Mouse (Mus musculus) kidney, postnatal 0 days (tissue): ENCODE results near the gene Zfp872. TPM values are rescaled to one million over a fixed set of nuclear protein-coding genes. Genes with fewer than 3 reads are reported as not detected.

Source experiments
- ATAC-seq: fragments of 200-750 bp; cut with Nextera tagmentation; replicated peaks from 2 replicates; pipeline ENCODE4 v1.8.0; 2017; ENCODE audit warnings: low read depth, moderate number of reproducible peaks, moderate TSS enrichment, moderate library complexity; ENCODE audit not compliant: low FRiP score
- DNase-seq: peaks from one replicate; pipeline ENCODE4 v3.0.0-alpha.2; 2016; ENCODE audit warnings: low spot score
- H3K27ac ChIP-seq: fragments of 300-500 bp; sonication (generic); 2 replicates; pipeline ENCODE4 v1.5.1; 2014; ENCODE audit warnings: mild to moderate bottlenecking
- H3K27me3 ChIP-seq: fragments of 300-500 bp; sonication (generic); 2 replicates; pipeline ENCODE4 v1.6.1; 2014; ENCODE audit warnings: low read length, mixed read lengths; ENCODE audit not compliant: insufficient read depth
- H3K36me3 ChIP-seq: fragments of 300-500 bp; sonication (generic); 2 replicates; pipeline ENCODE4 v1.6.1; 2014; ENCODE audit warnings: low read length, mixed read lengths; ENCODE audit not compliant: insufficient read depth
- H3K4me1 ChIP-seq: fragments of 300-500 bp; sonication (generic); replicated peaks from 2 replicates; pipeline ENCODE4 v1.6.1; 2014; ENCODE audit warnings: antibody characterized with exemption, low read length, mixed read lengths; ENCODE audit not compliant: insufficient read depth
- H3K4me2 ChIP-seq: fragments of 300-500 bp; sonication (generic); 2 replicates; pipeline ENCODE4 v1.6.1; 2014; ENCODE audit warnings: mild to moderate bottlenecking, low read length, moderate library complexity, mixed read lengths
- H3K4me3 ChIP-seq: fragments of 300-500 bp; sonication (generic); replicated peaks from 2 replicates; pipeline ENCODE4 v1.5.1; 2014; ENCODE audit warnings: low read depth, low read length
- H3K9ac ChIP-seq: fragments of 300-500 bp; sonication (generic); 2 replicates; pipeline ENCODE4 v1.6.1; 2014; ENCODE audit warnings: low read depth, low read length
- H3K9me3 ChIP-seq: fragments of 300-500 bp; sonication (generic); replicated peaks from 2 replicates; pipeline ENCODE4 v1.6.1; 2016; ENCODE audit warnings: low read length, inconsistent platforms, mixed read lengths
- CTCF ChIP-seq: IDR thresholded peaks from 2 replicates; pipeline ENCODE4 v1.5.1; 2016; ENCODE audit warnings: antibody characterized with exemption, low read depth, mild to moderate bottlenecking, moderate library complexity
- WGBS: fragments of 180-500 bp; shearing (Covaris S2); extraction: QIAGEN DNeasy Blood & Tissue Kit; methylation state at CpG from one replicate; pipeline ENCODE4 v1.1.7; 2014; 5-methylcytosine and 5-hydroxymethylcytosine counted together
- polyA plus RNA-seq: library from polyadenylated mRNA; unstranded; fragments of >200 nt; fragmentation: Nextera tagmentation; extraction: Ambion mirVana; gene quantifications from 2 replicates; pipeline ENCODE4 v1.2.1, GENCODE M21; 2015

Zfp872 gene
- polyA plus RNA-seq, 1 experiment from 2014 or later: 0.11 TPM

DNA sequence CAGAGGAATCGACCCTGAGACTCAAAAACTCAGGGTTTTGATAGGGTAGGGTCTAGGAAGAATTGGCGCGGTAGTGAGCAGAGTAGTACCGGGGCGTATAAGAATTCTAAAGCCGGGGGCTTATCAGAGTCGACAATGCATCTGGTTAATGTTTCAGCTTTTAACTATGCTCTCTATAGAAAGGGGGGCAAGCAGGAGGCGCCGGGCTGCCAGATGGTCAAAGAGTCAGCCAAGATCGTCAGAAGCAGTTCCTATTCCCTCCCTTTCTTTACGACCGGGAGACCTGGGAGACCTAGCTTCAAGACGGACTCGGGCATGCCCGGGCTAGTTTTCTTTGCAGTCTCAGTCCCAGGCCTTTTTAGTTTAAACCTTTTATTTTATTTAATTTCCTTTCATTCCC is 39.0 kb downstream of the Zfp872 start:
- H3K4me3 ChIP-seq: no peak overlapping the region
- peak; percentile 33 for DNase-seq
- no peak overlapping the region for H3K27ac ChIP-seq

DNA sequence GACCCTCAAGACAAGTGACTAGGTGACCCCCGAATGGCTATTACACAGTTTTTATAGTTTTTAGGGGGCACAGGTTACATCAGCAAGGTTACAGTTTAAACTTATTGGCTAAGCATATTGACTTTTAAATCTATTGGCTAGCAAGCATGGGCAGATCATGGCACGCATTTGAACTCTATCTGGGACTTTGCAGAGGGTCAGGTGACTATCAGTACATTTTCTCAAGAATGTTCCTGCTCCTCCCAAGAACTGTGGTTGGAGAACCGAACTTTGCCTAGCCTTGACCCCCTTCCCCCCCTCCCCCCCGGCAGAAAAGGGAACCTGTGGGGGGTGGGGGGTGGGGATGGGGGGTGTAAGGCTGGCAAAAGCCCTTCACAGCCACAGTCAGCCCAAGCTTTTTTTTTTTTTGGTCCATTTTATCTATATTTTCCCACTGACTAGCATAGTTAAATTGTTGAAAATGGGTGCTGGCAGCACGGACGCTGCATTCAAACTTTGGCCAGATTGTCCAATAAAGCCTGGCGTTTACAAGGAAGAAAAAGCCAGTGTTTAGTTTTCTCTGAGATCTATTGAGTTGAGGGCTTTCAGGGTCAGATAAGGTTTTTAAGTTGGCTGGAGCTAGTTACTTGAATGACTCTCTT is 41.6 kb downstream of the Zfp872 start:
- WGBS: 85% methylated on average over 7 of the region's 7 CpGs
- H3K27ac ChIP-seq: no peak overlapping the region

More for the DNA sequence above, 39.0 kb downstream of the Zfp872 start:
- H3K9me3 ChIP-seq: no peaks in the 10 kb centered on the region
- no peak overlapping the region for H3K4me2 ChIP-seq
- no peaks in the 10 kb centered on the region for H3K4me1 ChIP-seq
- WGBS: 79% methylated on average over 15 of the region's 15 CpGs
- H3K36me3 ChIP-seq: no peaks in the 10 kb centered on the region
- H3K9ac ChIP-seq: no peak overlapping the region
- TF ChIP-seq CTCF: no peak
- ATAC-seq: no peak
- H3K27me3 ChIP-seq: no peaks in the 10 kb centered on the region

DNA sequence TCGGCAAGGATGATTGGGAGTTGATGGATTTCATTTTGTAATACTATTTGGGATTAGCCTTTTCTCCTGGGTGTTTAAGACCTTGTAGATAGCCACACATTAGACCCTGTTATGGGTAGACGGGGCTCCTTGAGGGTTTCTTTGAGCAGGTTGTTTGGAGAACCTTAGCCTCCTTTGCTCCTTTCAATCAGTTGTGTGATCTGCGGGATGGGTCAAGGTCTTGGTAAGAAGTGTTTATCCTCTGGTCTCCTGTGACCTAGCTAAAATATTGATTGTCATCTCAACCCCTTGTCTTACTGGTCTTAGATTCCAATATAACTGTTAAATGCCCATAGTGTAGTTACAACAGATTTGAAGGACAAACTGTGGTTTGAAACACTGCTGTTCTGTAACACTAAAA is 42.2 kb downstream of the Zfp872 start:
- TF ChIP-seq CTCF: no peak
- ATAC-seq (no peak), DNase-seq (no peak)
- H3K27me3 ChIP-seq: no peaks in the 10 kb centered on the region
- H3K27ac ChIP-seq: no peak overlapping the region
- H3K4me1 ChIP-seq: no peaks in the 10 kb centered on the region
- no peak overlapping the region for H3K9ac ChIP-seq
- no peak overlapping the region for H3K4me2 ChIP-seq
- WGBS: 86% methylated on average over 3 of the region's 3 CpGs
- H3K9me3 ChIP-seq: 0 out of 2 replicates have a peak, but pooled peaks cover under 1% of the 10 kb centered on the region
- no peak overlapping the region for H3K4me3 ChIP-seq
- H3K36me3 ChIP-seq: peaks cover 3% of the 10 kb centered on the region; the same call in 1 of the 2 replicates

More for the DNA sequence above, 41.6 kb downstream of the Zfp872 start:
- no peak for ATAC-seq
- no peak for TF ChIP-seq CTCF
- Histone ChIP-seq H3K4me3 (no peak overlapping the region), H3K9me3 (no peaks in the 10 kb centered on the region), H3K27me3 (no peaks in the 10 kb centered on the region), H3K36me3 (no peaks in the 10 kb centered on the region), H3K4me1 (no peaks in the 10 kb centered on the region), H3K4me2 (no peak overlapping the region), H3K9ac (no peak overlapping the region)
- DNase-seq: no peak

DNA sequence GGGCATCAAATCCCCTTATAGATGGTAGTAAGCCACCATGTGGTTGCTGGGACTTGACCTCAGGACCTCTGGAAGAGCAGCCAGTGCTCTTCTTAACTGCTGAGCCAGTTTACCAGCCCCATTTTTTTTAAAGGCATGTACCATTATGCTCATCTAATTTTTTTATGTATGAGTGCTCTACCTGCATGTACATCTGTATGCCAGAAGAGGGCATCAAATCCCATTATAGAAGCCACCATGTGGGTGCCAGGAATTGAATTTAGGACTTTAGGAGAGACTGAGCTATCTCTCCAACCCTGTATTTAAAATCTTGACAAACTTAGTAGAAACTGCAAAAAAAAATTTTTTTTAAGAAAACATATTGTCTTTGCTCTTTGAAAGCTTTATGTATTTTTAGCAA is 42.7 kb downstream of the Zfp872 start:
- no peak for ATAC-seq
- Histone ChIP-seq H3K4me3 (no peak overlapping the region), H3K27ac (no peak overlapping the region), H3K4me2 (no peak overlapping the region), H3K27me3 (no peaks in the 10 kb centered on the region), H3K9me3 (peaks cover 4% of the 10 kb centered on the region; the same call in 1 of the 2 replicates), H3K36me3 (peaks cover 7% of the 10 kb centered on the region; the same call in 1 of the 2 replicates), H3K4me1 (no peaks in the 10 kb centered on the region), H3K9ac (no peak overlapping the region)
- peak; percentile 22 for DNase-seq
- TF ChIP-seq CTCF: peak; percentile 49

DNA sequence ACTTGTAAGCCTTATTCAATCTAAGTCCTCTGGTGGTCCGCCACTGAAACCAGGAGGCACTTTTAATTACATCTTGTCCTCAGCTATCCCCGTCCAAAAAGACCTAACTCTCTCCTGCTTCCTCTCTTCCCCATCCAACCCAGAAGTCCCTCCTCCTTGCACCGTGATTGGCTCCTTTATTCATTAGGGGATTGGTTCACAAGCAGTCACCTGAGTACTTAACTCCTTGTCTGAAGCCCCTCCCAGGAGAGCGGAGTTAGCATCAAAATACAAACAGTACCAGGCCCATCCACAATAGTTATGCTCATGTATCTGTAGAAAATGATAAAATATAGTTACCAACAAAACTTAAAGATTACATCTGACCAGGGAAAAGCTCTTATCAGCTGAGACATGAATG is 52.1 kb downstream of the Zfp872 start:
- no peaks in the 10 kb centered on the region for H3K4me1 ChIP-seq
- TF ChIP-seq CTCF: no peak
- H3K4me3 ChIP-seq: no peak overlapping the region
- peaks cover 4% of the 10 kb centered on the region; the same call in 1 of the 2 replicates for H3K9me3 ChIP-seq
- no peak overlapping the region for H3K9ac ChIP-seq
- ATAC-seq: no peak
- no peaks in the 10 kb centered on the region for H3K27me3 ChIP-seq
- WGBS: 92% methylated on average over 4 of the region's 4 CpGs
- no peak overlapping the region for H3K27ac ChIP-seq
- H3K36me3 ChIP-seq: peaks cover 61% of the 10 kb centered on the region
- H3K4me2 ChIP-seq: no peak overlapping the region
- DNase-seq: no peak

DNA sequence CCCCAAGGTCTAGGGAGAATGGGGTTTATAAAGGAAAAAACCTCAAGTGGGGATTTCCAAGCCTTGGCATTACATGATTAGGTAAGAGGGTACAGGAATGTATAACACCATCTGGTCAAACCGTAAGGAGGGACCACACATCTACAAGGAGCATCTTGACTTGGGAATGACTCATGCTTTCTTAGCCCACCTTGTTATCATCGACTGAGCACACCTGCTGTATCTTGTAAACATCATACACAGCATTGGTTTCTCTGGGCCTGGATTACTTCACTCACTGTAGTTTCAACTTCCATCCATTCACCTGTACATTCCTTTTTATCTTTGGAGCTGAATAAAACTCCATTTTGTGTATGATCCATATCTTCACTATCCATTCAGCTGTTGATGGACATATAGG is 56.4 kb downstream of the Zfp872 start:
- Histone ChIP-seq H3K4me3 (no peak overlapping the region), H3K27ac (no peak overlapping the region), H3K4me2 (no peak overlapping the region), H3K9ac (no peak overlapping the region), H3K36me3 (peaks cover 41% of the 10 kb centered on the region), H3K4me1 (no peaks in the 10 kb centered on the region), H3K9me3 (peaks cover 6% of the 10 kb centered on the region; the same call in 1 of the 2 replicates), H3K27me3 (no peaks in the 10 kb centered on the region)
- 95% methylated on average over 2 of the region's 2 CpGs for WGBS
- no peak for DNase-seq
- no peak for TF ChIP-seq CTCF
- ATAC-seq: no peak

Other genes with a start within 250 kb of the Zfp872 start
- 7.5 and 8.1 TPM in 2 replicates for gene Swsap1, start 232.3 kb upstream of the Zfp872 start, polyA plus RNA-seq
- gene Epor, start 224.6 kb upstream of the Zfp872 start, polyA plus RNA-seq: 16.1 and 17.2 TPM in 2 replicates
- 26.8 and 29.2 TPM in 2 replicates for gene Rgl3, start 198.6 kb upstream of the Zfp872 start, polyA plus RNA-seq
- 1.2 and 1.4 TPM in 2 replicates for gene Ccdc151, start 185.5 kb upstream of the Zfp872 start, polyA plus RNA-seq
- gene Prkcsh, start 185.3 kb upstream of the Zfp872 start, polyA plus RNA-seq: 79.6 and 92.8 TPM in 2 replicates
- 0.05 and 0.12 TPM in 2 replicates for gene Elavl3, start 136.1 kb upstream of the Zfp872 start, polyA plus RNA-seq
- not detected in 2 replicates for gene Gm49318, start 116.8 kb upstream of the Zfp872 start, polyA plus RNA-seq
- 8.3 and 8.9 TPM in 2 replicates for gene Zfp653, start 116.7 kb upstream of the Zfp872 start, polyA plus RNA-seq
- 56.2 and 61.3 TPM in 2 replicates for gene Ecsit, start 102.7 kb upstream of the Zfp872 start, polyA plus RNA-seq
- gene Cnn1, start 88.9 kb upstream of the Zfp872 start, polyA plus RNA-seq: 27.9 and 30.8 TPM in 2 replicates
- 160 and 172 TPM in 2 replicates for gene Elof1, start 70.9 kb upstream of the Zfp872 start, polyA plus RNA-seq
- 6.2 and 6.3 TPM in 2 replicates for gene Acp5, start 52.4 kb upstream of the Zfp872 start, polyA plus RNA-seq
- 102 and 111 TPM in 2 replicates for gene Pigyl, start 31.2 kb upstream of the Zfp872 start, polyA plus RNA-seq
- gene Zfp809, start 37.6 kb downstream of the Zfp872 start, polyA plus RNA-seq: 12.6 and 14.5 TPM in 2 replicates
- gene Zfp599, start 71.8 kb downstream of the Zfp872 start, polyA plus RNA-seq: 3.1 and 3.3 TPM in 2 replicates
- 16.9 and 18.2 TPM in 2 replicates for gene Zfp810, start 119.6 kb downstream of the Zfp872 start, polyA plus RNA-seq
- 15.3 and 17.7 TPM in 2 replicates for gene Anln, start 201.1 kb downstream of the Zfp872 start, polyA plus RNA-seq
- gene 9530077C05Rik, start 223.4 kb downstream of the Zfp872 start, polyA plus RNA-seq: 2.1 and 2.9 TPM in 2 replicates